Mouse (Mus musculus) CH12.LX (cell line): ENCODE data around the gene Spata2.

Experiments used
- CTCF ChIP-seq, 2 experiments: IDR thresholded peaks in 1 of 2; conservative IDR thresholded peaks in 1 of 2; 2 replicates each; pipeline ENCODE4 v1.5.1; 2011 to 2012; ENCODE audit warnings: low read depth in 2 of 2, low read length in 2 of 2, improper control_type of control experiment in 1 of 2, inconsistent platforms in 1 of 2, mild to moderate bottlenecking in 1 of 2, moderate library complexity in 1 of 2
- EP300 ChIP-seq: IDR thresholded peaks from 2 replicates; pipeline ENCODE4 v1.6.1; 2011; ENCODE audit warnings: low read length, improper control_type of control experiment
- HCFC1 ChIP-seq: IDR thresholded peaks from 2 replicates; pipeline ENCODE4 v1.6.1; 2012; ENCODE audit warnings: low read depth, mild to moderate bottlenecking, inconsistent platforms, low read length, improper control_type of control experiment
- MEF2A ChIP-seq: IDR thresholded peaks from 2 replicates; pipeline ENCODE4 v1.6.1; 2014; ENCODE audit warnings: low read depth, mild to moderate bottlenecking, inconsistent platforms, low read length, improper control_type of control experiment, borderline replicate concordance
- POLR2A ChIP-seq: IDR thresholded peaks from 2 replicates; pipeline ENCODE4 v1.6.1; 2011; ENCODE audit warnings: low read depth, mild to moderate bottlenecking, improper control_type of control experiment, low read length
- SIN3A ChIP-seq: IDR thresholded peaks from 2 replicates; pipeline ENCODE4 v1.6.1; 2012; ENCODE audit warnings: low read length, improper control_type of control experiment, inconsistent platforms
- ZKSCAN1 ChIP-seq: IDR thresholded peaks from 2 replicates; pipeline ENCODE4 v1.6.1; 2012; ENCODE audit warnings: low read depth, inconsistent platforms, low read length, improper control_type of control experiment, borderline replicate concordance
- ZMIZ1 ChIP-seq: IDR thresholded peaks from 2 replicates; pipeline ENCODE4 v1.6.1; 2012; ENCODE audit warnings: low read depth, mild to moderate bottlenecking, inconsistent platforms, low read length, improper control_type of control experiment
- ZNF384 ChIP-seq: IDR thresholded peaks from 2 replicates; pipeline ENCODE4 v1.6.1; 2012; ENCODE audit warnings: low read depth, low read length, improper control_type of control experiment, inconsistent platforms

- TF ChIP-seq POLR2A = no peak
- no peak for TF ChIP-seq ZKSCAN1
- TF ChIP-seq HCFC1 = no peak
- TF ChIP-seq ZMIZ1 = no peak
- TF ChIP-seq EP300 = no peak
- no peak for TF ChIP-seq CTCF (conservative IDR thresholded peaks at IDR 0.05 in 1 of 2, IDR thresholded peaks at IDR 0.05 in 1 of 2; ENCODE audit: low read depth in 2 of 2, low read length in 2 of 2)
- no peak for TF ChIP-seq ZNF384
- no peak for TF ChIP-seq SIN3A
- no peak for TF ChIP-seq MEF2A
These were observed 23.0 kb upstream of the Spata2 start for GRCm38 (mm10) chr2:167515688-167516087.
